Mouse (Mus musculus) naive thymus-derived CD4-positive, alpha-beta T cell, adult 2 months (primary cell): ENCODE measurements at regions not wholly inside any gene's neighbourhood (a gene's known extent, or its start where the extent isn't known, plus 50 kb on each side); places are given as distances from the start of the nearest gene placed in this dataset.

Experiments
- DNase-seq: peaks from one replicate; pipeline ENCODE4 v3.0.0-alpha.2; 2011; ENCODE audit warnings: low read depth

DNA sequence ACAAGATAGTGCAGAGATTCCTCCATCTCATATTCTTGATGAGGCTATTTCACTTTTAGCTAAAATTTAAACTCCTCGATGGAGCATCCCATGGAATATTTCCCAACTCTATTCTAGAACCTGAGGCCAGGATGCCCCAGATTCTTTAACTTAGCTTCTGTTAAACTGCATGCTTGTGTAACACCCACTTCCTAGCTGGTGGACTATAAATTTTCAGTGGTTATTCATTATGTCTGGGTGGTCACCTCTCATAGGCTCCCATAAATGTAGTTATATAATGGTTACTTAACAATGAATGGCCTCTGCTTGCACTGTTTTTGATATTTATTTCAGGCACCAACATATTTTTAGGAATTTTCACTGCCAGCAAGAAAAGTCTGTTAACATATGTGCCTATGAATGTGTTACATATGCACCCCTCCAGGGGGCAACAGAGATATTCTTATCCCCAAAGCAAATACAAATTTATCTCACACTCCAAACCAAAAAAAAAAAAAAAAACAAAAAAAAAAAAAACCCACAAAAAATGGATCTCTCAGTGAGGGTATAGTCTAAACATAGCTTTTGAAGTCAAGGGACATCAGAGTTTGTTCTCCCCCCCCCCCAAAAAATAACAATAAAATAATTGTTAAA is 135.1 kb upstream of the Gvin1 start:
- peak; percentile 26 for DNase-seq
